Comparison of ENCODE assay signal across 12 mouse cellular contexts in the genomic region with DNA sequence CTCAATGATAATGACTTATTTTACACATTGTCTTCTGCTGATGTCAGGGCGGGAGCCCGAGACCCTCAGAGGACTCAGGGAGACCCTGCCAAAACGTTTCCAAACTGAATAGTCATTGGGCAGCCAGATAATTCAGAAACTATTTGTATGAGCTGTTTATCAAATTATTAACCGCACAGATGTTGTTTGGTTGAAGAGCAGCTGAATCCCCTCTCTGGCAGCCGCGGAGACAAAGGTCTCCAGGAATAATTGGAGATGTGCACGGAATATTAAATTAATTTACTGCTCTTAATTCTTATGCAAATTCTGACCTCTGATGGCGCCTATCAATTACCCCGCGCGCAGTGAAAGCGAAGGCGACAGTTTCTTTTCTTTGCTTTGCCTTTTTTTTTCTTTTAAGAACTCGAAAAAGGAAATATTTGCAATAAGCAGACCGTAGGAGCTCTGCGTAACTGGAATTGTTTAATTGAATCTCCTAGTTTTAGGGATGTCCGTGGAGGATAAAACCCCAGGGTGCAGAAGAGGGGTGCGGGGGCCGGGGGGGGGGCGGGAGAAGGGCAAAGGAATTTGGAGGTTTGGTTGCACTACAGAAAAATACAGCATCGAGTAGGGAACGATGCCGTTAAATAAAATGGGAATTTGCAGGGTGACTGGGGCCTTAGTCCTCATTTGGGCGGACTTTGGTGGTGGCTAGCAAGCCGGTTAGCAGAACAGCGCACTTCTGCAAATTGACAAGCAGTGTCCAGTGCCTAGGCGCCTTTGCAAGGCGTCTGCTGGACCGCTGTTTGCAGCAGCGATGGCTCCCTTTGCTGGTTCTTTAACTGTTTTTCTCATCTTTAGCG. TPM values are rescaled to one million over a fixed set of nuclear protein-coding genes. Genes with fewer than 3 reads are reported as not detected.
DNase-seq lines count a peak whose midpoint lies in the region; ATAC-seq and TF ChIP-seq lines count a peak whose summit lies in the region.
"Had no signal": no experiment of that assay in that cellular context is flagged by ENCODE, and none has a peak within 500 bp of the region (broad histone marks: within the 10 kb centered on the region; RNA-seq: fewer than 3 reads in every experiment).

No protein-coding gene starts in this region.

- H3K27ac ChIP-seq in gastrocnemius, adult 2 months = no peak overlapping the region
- H3K27ac ChIP-seq in forebrain, embryonic 16.5 days (ENCODE audit: low read length) = peak overlapping the region; percentile 69
- peak overlapping the region; percentile 85 for H3K27ac ChIP-seq in midbrain, embryonic 11.5 days (ENCODE audit: low read depth, low read length)

- intact Hi-C loops in gastrocnemius, adult 2 months (cut with DNase I) = no loop called here

- H3K27me3 ChIP-seq in forebrain, embryonic 16.5 days (replicated peaks; ENCODE audit: control insufficient read depth, insufficient read depth, low read length) = peaks cover 55% of the 10 kb centered on the region
- peaks cover 72% of the 10 kb centered on the region for H3K27me3 ChIP-seq in midbrain, embryonic 11.5 days (ENCODE audit: control insufficient read depth, insufficient read depth, low read length)

- H3K4me3 ChIP-seq in gastrocnemius, adult 2 months = peak overlapping the region; percentile 67
- peak overlapping the region; percentile 31 for H3K4me3 ChIP-seq in forebrain, embryonic 16.5 days (replicated peaks; ENCODE audit: low read length)
- H3K4me3 ChIP-seq in midbrain, embryonic 11.5 days (ENCODE audit: low read depth, low read length) = peak overlapping the region; percentile 28
- H3K4me3 ChIP-seq: erythroblast, embryonic 14.5 days had no signal

- no peaks in the 10 kb centered on the region for H3K9me3 ChIP-seq in forebrain, embryonic 16.5 days (ENCODE audit: control insufficient read depth, low read length)
- H3K9me3 ChIP-seq in midbrain, embryonic 11.5 days (ENCODE audit: control insufficient read depth, low read length) = no peaks in the 10 kb centered on the region

- peak; percentile 22 for ATAC-seq in forebrain, embryonic 16.5 days
- ATAC-seq in midbrain, embryonic 11.5 days (ENCODE audit: low FRiP score) = 0 out of 2 replicates have a peak, but pooled peaks have one; percentile 6
- ATAC-seq: Patski had no signal

- 1% methylated on average over 31 of the region's 31 CpGs for WGBS in forebrain, embryonic 16.5 days
- 2% methylated on average over 30 of the region's 31 CpGs for WGBS in midbrain, embryonic 11.5 days

- TF ChIP-seq CTCF in gastrocnemius, adult 2 months (IDR thresholded peaks at IDR 0.05) = no peak

- no peak for DNase-seq in gastrocnemius, adult 2 months
- DNase-seq in gastrocnemius, postnatal 10 days = no peak
- DNase-seq in ES-CJ7 (ENCODE audit: low read depth, low spot score) = peak; percentile 9
- DNase-seq in midbrain, embryonic 11.5 days (ENCODE audit: low spot score, missing footprints) = peak; percentile 92
- DNase-seq in frontal cortex, postnatal 10 days (ENCODE audit: low spot score in 2 of 2) = no peak
- no peak for DNase-seq in spleen, postnatal 4 days (ENCODE audit: low spot score in 2 of 2)
- no peak for DNase-seq in urinary bladder, postnatal 36 days (ENCODE audit: low spot score in 2 of 2)
- DNase-seq: layer of hippocampus, adult 9-11 months; lung, adult 18-20 months had no signal

- peak overlapping the region; percentile 45 for H3K4me2 ChIP-seq in forebrain, embryonic 16.5 days (ENCODE audit: low read length)
- H3K4me2 ChIP-seq in midbrain, embryonic 11.5 days = peak overlapping the region; percentile 37

- H3K9ac ChIP-seq in forebrain, embryonic 16.5 days (replicated peaks; ENCODE audit: low read depth, low read length) = peak overlapping the region; percentile 0; the same call in 1 of the 2 replicates
- peak overlapping the region; percentile 58; the same call in 1 of the 2 replicates for H3K9ac ChIP-seq in midbrain, embryonic 11.5 days (ENCODE audit: low read length)

- H3K4me1 ChIP-seq in forebrain, embryonic 16.5 days (replicated peaks; ENCODE audit: control insufficient read depth, insufficient read depth, low read length) = peaks cover 24% of the 10 kb centered on the region
- H3K4me1 ChIP-seq in midbrain, embryonic 11.5 days (ENCODE audit: control insufficient read depth, insufficient read depth, low read length) = peaks cover 11% of the 10 kb centered on the region

- H3K36me3 ChIP-seq in forebrain, embryonic 16.5 days (ENCODE audit: control insufficient read depth, insufficient read depth) = no peaks in the 10 kb centered on the region
- no peaks in the 10 kb centered on the region for H3K36me3 ChIP-seq in midbrain, embryonic 11.5 days (ENCODE audit: control insufficient read depth, insufficient read depth, low read length)

RNA-seq across cellular contexts. Expression of a gene that starts 22.2 kb away (rescaled TPM):
- total RNA-seq in gastrocnemius, adult 2 months (2021) = 10 to 100 TPM; 56.1 to 57.2 TPM
- 10 to 100 TPM; 19.5 to 23.8 TPM for total RNA-seq in gastrocnemius, postnatal 10 days (2021)
- 23.6 and 29.6 TPM in 2 replicates for polyA plus RNA-seq in forebrain, embryonic 16.5 days (2015; fragmentation: Nextera tagmentation; extraction: Ambion mirVana)
- polyA plus RNA-seq in midbrain, embryonic 11.5 days (2014; fragmentation: Nextera tagmentation; extraction: Ambion mirVana) = 37.4 and 38.0 TPM in 2 replicates

Comparison
In these comparisons a context has a peak if more than half of its experiments do, and no peak if none do; other contexts are left out.
1. DNase-seq: peak in ES-CJ7 (single experiment) and midbrain, embryonic 11.5 days (single experiment); none in gastrocnemius, adult 2 months (single experiment), gastrocnemius, postnatal 10 days (single experiment), frontal cortex, postnatal 10 days (0 of 2), spleen, postnatal 4 days (0 of 2) and urinary bladder, postnatal 36 days (0 of 2).
2. Peak in every context shown above with its lines, with median percentiles within 50 percentile points of each other: H3K4me3 ChIP-seq.